Mouse (Mus musculus) stomach, embryonic 14.5 days (tissue): ENCODE results near the gene Mbtps1. TPM values are rescaled to one million over a fixed set of nuclear protein-coding genes. Genes with fewer than 3 reads are reported as not detected.

ENCODE experiments used
- ATAC-seq: fragments of 200-750 bp; cut with Nextera tagmentation; 2 replicates; pipeline ENCODE4 v1.8.0; 2017; ENCODE audit warnings: low read depth, moderate TSS enrichment; ENCODE audit not compliant: insufficient number of reproducible peaks, insufficient read depth, low FRiP score
- H3K27ac ChIP-seq: fragments of 300-500 bp; sonication (generic); 2 replicates; pipeline ENCODE4 v1.5.1; 2014; ENCODE audit warnings: mild to moderate bottlenecking, low read length, moderate library complexity, mixed read lengths
- H3K27me3 ChIP-seq: fragments of 300-500 bp; sonication (generic); 2 replicates; pipeline ENCODE4 v1.6.1; 2014; ENCODE audit warnings: low read length, control low read depth, mixed read lengths; ENCODE audit not compliant: control insufficient read depth, insufficient read depth
- H3K36me3 ChIP-seq: fragments of 300-500 bp; sonication (generic); 2 replicates; pipeline ENCODE4 v1.6.1; 2014; ENCODE audit warnings: mild to moderate bottlenecking, control low read depth, low read length, moderate library complexity, mixed read lengths; ENCODE audit not compliant: control insufficient read depth, insufficient read depth
- H3K4me1 ChIP-seq: fragments of 300-500 bp; sonication (generic); 2 replicates; pipeline ENCODE4 v1.6.1; 2014; ENCODE audit warnings: low read length, control low read depth, mixed read lengths; ENCODE audit not compliant: control insufficient read depth, insufficient read depth
- H3K4me2 ChIP-seq: fragments of 300-500 bp; sonication (generic); replicated peaks from 2 replicates; pipeline ENCODE4 v1.6.1; 2014; ENCODE audit warnings: low read depth, low read length, control low read depth
- H3K4me3 ChIP-seq: fragments of 300-500 bp; sonication (generic); 2 replicates; pipeline ENCODE4 v1.5.1; 2014; ENCODE audit warnings: low read depth, low read length, control low read depth
- H3K9ac ChIP-seq: fragments of 300-500 bp; sonication (generic); replicated peaks from 2 replicates; pipeline ENCODE4 v1.6.1; 2014; ENCODE audit warnings: low read depth, mild to moderate bottlenecking, control low read depth, low read length, moderate library complexity, mixed read lengths
- H3K9me3 ChIP-seq: fragments of 300-500 bp; sonication (generic); 2 replicates; pipeline ENCODE4 v1.6.1; 2016; ENCODE audit warnings: low read depth, low read length, control low read depth; ENCODE audit not compliant: control insufficient read depth
- WGBS: fragments of 180-500 bp; shearing (Covaris S2); extraction: QIAGEN DNeasy Blood & Tissue Kit; methylation state at CpG from one replicate; pipeline ENCODE4 v1.1.7; 2014; 5-methylcytosine and 5-hydroxymethylcytosine counted together
- polyA plus RNA-seq: library from polyadenylated mRNA; unstranded; fragments of >200 nt; fragmentation: Nextera tagmentation; extraction: Ambion mirVana; gene quantifications from 2 replicates; pipeline ENCODE4 v1.2.1, GENCODE M21; 2014

Mbtps1 gene
- polyA plus RNA-seq, 1 experiment from 2014 or later: 115 TPM

DNA sequence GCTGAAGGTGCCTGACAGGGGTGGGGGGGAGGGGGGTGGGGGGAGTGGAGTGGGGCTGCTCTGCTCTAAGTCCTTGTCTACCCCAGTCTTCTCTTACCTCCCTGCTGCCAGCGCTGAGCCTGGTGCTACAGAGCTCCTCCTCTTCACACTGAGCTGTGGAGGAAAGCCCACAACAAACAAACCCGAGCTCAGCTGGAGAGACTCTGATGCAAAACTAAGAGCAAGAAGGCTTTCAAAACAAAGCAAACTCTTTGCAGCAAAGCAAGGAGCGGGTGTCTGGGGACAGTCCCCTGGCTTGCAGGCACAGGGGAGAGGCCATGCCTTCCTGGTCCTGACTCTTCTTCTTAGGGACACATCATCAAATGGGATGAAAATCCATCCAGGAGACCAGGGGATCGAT, 11.3 kb upstream of the Mbtps1 start:
- WGBS: 38% methylated on average over 4 of the region's 4 CpGs
- H3K9me3 ChIP-seq: no peaks in the 10 kb centered on the region

GRCm38 (mm10) chr8:119568951-119569350, 10.4 kb upstream of the Mbtps1 start:
- H3K4me3 ChIP-seq: no peak overlapping the region
- 0 out of 2 replicates have a peak overlapping the region, but pooled peaks have one; percentile 18 for H3K9ac ChIP-seq
- no peaks in the 10 kb centered on the region for H3K9me3 ChIP-seq
- H3K27ac ChIP-seq: no peak overlapping the region
- H3K27me3 ChIP-seq: no peaks in the 10 kb centered on the region
- no peak for ATAC-seq
- H3K36me3 ChIP-seq: peaks cover 11% of the 10 kb centered on the region; the same call in 1 of the 2 replicates
- 57% methylated on average over 7 of the region's 7 CpGs for WGBS
- H3K4me2 ChIP-seq: no peak overlapping the region
- no peaks in the 10 kb centered on the region; the same call in 1 of the 2 replicates for H3K4me1 ChIP-seq

More for the DNA sequence above, 11.3 kb upstream of the Mbtps1 start:
- H3K27ac ChIP-seq: no peak overlapping the region
- no peak overlapping the region for H3K4me3 ChIP-seq
- H3K4me2 ChIP-seq: no peak overlapping the region
- no peak for ATAC-seq
- H3K36me3 ChIP-seq: peaks cover 6% of the 10 kb centered on the region; the same call in 1 of the 2 replicates
- no peaks in the 10 kb centered on the region for H3K27me3 ChIP-seq
- H3K9ac ChIP-seq: no peak overlapping the region
- H3K4me1 ChIP-seq: peaks cover 2% of the 10 kb centered on the region; the same call in 1 of the 2 replicates

DNA sequence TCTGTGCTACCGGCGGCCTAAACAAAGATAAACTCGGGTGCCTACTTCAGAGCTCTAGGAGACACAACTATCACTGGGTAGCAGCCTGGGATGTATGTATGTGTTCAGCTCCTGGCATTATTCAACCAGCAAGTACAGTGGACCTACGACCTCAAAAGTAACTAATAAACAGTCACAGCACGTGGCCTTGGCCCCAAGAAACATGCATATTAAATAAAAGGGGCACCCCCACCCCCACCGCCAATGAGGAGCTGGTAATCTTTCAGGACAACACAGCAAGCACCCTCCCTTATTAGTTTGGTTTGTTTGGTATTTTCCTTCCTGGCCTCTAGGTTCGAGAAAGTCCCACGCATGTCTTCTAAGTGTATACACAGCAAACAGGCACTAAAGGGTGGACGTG, 9.7 kb upstream of the Mbtps1 start:
- Histone ChIP-seq H3K27me3 (no peaks in the 10 kb centered on the region), H3K27ac (no peak overlapping the region), H3K4me2 (no peak overlapping the region), H3K9ac (no peak overlapping the region), H3K9me3 (no peaks in the 10 kb centered on the region), H3K36me3 (peaks cover 18% of the 10 kb centered on the region), H3K4me3 (no peak overlapping the region), H3K4me1 (no peaks in the 10 kb centered on the region)
- no peak for ATAC-seq
- 81% methylated on average over 9 of the region's 9 CpGs for WGBS

DNA sequence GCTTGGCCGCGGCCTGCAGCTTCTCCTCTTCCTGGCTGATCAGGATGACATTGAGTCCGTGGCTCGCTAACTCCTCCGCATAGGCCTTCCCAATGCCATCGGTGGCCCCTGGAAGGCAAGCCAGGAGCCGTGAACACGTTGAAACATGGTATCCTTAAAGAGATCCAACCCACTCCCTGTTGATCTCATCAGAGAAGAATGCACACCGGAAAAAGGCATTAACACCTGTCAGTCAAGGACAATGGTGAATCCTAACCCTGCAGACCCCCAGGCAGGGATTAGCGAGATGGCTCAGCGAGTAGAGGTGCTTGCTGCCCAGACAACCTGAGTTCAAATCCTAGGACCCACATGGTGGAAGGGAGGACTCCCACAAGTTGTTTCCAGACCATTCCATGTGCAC, 7.8 kb upstream of the Mbtps1 start:
- Histone ChIP-seq H3K9me3 (no peaks in the 10 kb centered on the region), H3K4me1 (no peaks in the 10 kb centered on the region), H3K27me3 (no peaks in the 10 kb centered on the region), H3K4me3 (no peak overlapping the region), H3K9ac (no peak overlapping the region), H3K4me2 (no peak overlapping the region), H3K36me3 (peaks cover 25% of the 10 kb centered on the region), H3K27ac (no peak overlapping the region)
- WGBS: 71% methylated on average over 11 of the region's 11 CpGs
- ATAC-seq: no peak

- no peaks in the 10 kb centered on the region for H3K27me3 ChIP-seq
- peaks cover 4% of the 10 kb centered on the region; the same call in 1 of the 2 replicates for H3K4me1 ChIP-seq
- ATAC-seq: no peak
- peaks cover 25% of the 10 kb centered on the region for H3K36me3 ChIP-seq
- 91% methylated on average over 14 of the region's 14 CpGs for WGBS
- H3K4me2 ChIP-seq: no peak overlapping the region
- no peak overlapping the region for H3K27ac ChIP-seq
- H3K9me3 ChIP-seq: no peaks in the 10 kb centered on the region
- H3K4me3 ChIP-seq: no peak overlapping the region
- no peak overlapping the region for H3K9ac ChIP-seq
Observed at GRCm38 (mm10) chr8:119563849-119564251, 5.3 kb upstream of the Mbtps1 start.

DNA sequence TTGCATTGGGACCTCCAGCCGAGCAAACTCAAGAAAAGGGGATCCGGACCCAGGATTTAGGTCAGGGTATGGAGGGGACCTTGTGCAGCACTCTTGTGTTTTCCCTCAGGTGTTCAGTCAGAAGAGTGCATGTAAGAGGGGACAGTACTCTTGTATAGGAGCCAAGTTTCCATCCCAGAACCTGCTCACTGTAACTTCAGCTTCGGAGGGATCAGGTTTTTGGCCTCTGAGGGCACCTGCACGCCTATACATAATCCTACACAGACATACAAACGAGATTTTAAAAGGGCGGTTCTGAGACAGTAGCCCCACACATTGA, 826 bp upstream of the Mbtps1 start:
- peaks cover 17% of the 10 kb centered on the region for H3K36me3 ChIP-seq
- H3K4me1 ChIP-seq: peaks cover 15% of the 10 kb centered on the region; the same call in 1 of the 2 replicates
- H3K27me3 ChIP-seq: no peaks in the 10 kb centered on the region
- no peak for ATAC-seq
- peak overlapping the region; percentile 7; the same call in 1 of the 2 replicates for H3K27ac ChIP-seq
- H3K9me3 ChIP-seq: no peaks in the 10 kb centered on the region
- 0 out of 2 replicates have a peak overlapping the region, but pooled peaks have one; percentile 74 for H3K4me3 ChIP-seq
- H3K4me2 ChIP-seq: peak overlapping the region; percentile 59; the same call in 1 of the 2 replicates
- 90% methylated on average over 6 of the region's 6 CpGs for WGBS
- H3K9ac ChIP-seq: peak overlapping the region; percentile 74; the same call in 1 of the 2 replicates

DNA sequence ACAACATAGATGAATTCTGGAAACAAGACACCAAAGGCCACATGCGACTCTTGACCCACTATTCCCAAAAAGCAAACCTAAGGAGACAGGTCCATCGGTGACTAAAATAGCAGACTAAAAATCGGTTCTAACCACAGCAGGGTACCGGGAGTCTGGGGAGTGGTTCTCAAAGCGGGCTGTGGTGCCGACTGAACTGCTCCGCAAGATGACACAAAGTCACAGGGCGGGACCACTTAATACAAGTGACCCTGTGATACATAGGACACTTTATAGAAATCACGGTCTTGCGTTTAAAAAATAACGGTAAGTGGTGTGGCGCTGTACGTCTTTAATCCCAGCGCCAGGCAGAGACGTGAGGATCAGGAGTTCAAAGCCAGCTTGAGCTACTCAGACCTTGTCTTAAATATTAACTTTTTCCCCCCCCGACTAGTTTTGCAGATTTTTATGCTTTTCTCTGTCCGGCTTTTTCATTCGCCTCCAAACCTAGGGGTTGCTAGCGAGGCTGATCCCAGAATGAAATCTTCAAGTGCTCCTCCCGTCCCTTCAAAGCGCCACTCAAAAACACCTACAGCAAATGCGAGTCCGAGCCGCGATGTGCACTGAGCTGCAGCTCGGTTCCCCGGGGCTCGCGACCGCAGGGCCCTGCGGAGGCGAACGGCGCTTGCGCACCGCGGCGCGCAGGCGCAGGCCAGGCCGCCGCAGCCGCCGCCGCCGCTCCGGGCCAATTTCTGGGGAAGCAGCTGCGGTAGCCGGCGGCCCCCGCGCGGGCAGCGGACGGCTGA, 523 bp downstream of the Mbtps1 start:
- Histone ChIP-seq H3K4me1 (peaks cover 15% of the 10 kb centered on the region; the same call in 1 of the 2 replicates), H3K4me2 (peak overlapping the region; percentile 94), H3K9ac (peak overlapping the region; percentile 74), H3K27me3 (no peaks in the 10 kb centered on the region), H3K4me3 (peak overlapping the region; percentile 74), H3K27ac (peak overlapping the region; percentile 86), H3K36me3 (peaks cover 6% of the 10 kb centered on the region; the same call in 1 of the 2 replicates), H3K9me3 (no peaks in the 10 kb centered on the region)
- under 1% methylated on average over 49 of the region's 55 CpGs for WGBS
- ATAC-seq: peak; percentile 86

- H3K4me1 ChIP-seq: peaks cover 15% of the 10 kb centered on the region; the same call in 1 of the 2 replicates
- no peak for ATAC-seq
- no peaks in the 10 kb centered on the region for H3K36me3 ChIP-seq
- no peak overlapping the region for H3K9ac ChIP-seq
- H3K9me3 ChIP-seq: no peaks in the 10 kb centered on the region
- no peaks in the 10 kb centered on the region for H3K27me3 ChIP-seq
- WGBS: 75% methylated on average over 9 of the region's 9 CpGs
- H3K4me3 ChIP-seq: peak overlapping the region; percentile 74
- no peak overlapping the region for H3K27ac ChIP-seq
- peak overlapping the region; percentile 94 for H3K4me2 ChIP-seq
Observed at GRCm38 (mm10) chr8:119557132-119557531, 1.4 kb downstream of the Mbtps1 start.
